Mouse (Mus musculus) C2C12 (cell line): ENCODE data around the gene Capn15.

Source experiments
- CEBPB ChIP-seq: IDR thresholded peaks from one replicate; pipeline ENCODE4 v1.6.1; 2011; ENCODE audit warnings: low read depth, mild to moderate bottlenecking, control low read depth, moderate library complexity
- CTCF ChIP-seq: IDR thresholded peaks from one replicate; pipeline ENCODE4 v1.5.1; 2011; ENCODE audit not compliant: control insufficient read depth, insufficient read depth, insufficient read length
- MYOD1 ChIP-seq: IDR thresholded peaks from one replicate; pipeline ENCODE4 v1.6.1; 2011; ENCODE audit warnings: low read depth; ENCODE audit not compliant: control insufficient read depth, insufficient read length
- MYOG ChIP-seq: IDR thresholded peaks from one replicate; pipeline ENCODE4 v1.6.1; 2011; ENCODE audit not compliant: control insufficient read depth, insufficient read length; ENCODE audit errors: extremely low read depth
- USF1 ChIP-seq: IDR thresholded peaks from one replicate; pipeline ENCODE4 v1.6.1; 2011; ENCODE audit warnings: low read depth, mild to moderate bottlenecking, control low read depth, moderate library complexity

DNA sequence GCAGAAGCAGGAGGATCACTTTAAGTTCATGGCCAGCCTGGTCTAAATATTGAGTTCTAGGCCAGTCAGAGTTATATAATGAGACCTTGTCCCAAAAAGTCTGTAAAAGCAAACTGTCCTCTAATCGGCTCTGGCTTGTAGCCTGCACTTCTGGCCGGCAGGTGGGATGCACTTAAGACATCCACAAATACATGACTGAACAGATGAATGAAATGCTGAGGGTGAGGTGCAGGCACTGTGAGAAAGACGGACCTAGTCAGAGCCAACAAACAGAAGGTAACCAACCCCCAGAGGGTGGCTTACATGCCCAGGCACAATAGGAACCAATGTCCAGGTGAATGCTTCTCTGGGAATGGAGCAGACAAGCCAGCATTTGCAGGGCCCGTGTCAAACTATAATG lies 71.3 kb downstream of the Capn15 start:
- no peak for TF ChIP-seq CTCF
- no peak for TF ChIP-seq USF1
- no peak for TF ChIP-seq MYOD1
- no peak for TF ChIP-seq CEBPB
- no peak for TF ChIP-seq MYOG
